Mouse (Mus musculus) layer of hippocampus, adult 2 months (tissue): ENCODE data around the gene Ralgapb. TPM values are rescaled to one million over a fixed set of nuclear protein-coding genes. Genes with fewer than 3 reads are reported as not detected.
"Not testable (repeated sequence)": the region's sequence is repeated elsewhere in the genome, so short reads cannot be mapped to it uniquely, and the experiment has no call there.

Experiments
- DNase-seq, 2 experiments: peaks; one replicate each; pipeline ENCODE4 v3.0.0; 2022; ENCODE audit warnings: low spot score in 2 of 2
- H3K27ac ChIP-seq: fragments of 200-600 bp; 2 replicates; pipeline ENCODE4 v1.8.1; 2022
- H3K4me3 ChIP-seq: fragments of 200-600 bp; 2 replicates; pipeline ENCODE4 v1.8.1; 2022; ENCODE audit warnings: mild to moderate bottlenecking
- CTCF ChIP-seq: fragments of 200-600 bp; conservative IDR thresholded peaks from 2 replicates; pipeline ENCODE4 v1.8.1; 2022; ENCODE audit warnings: antibody characterized with exemption, mild to moderate bottlenecking, moderate library complexity
- total RNA-seq, 2 experiments: library from RNA; stranded (reverse); gene quantifications; 2 replicates each; pipeline ENCODE4 v1.2.3; 2021

Gene Ralgapb
- total RNA-seq, 2 experiments from 2014 or later: 95.2 to 95.8 TPM

DNA sequence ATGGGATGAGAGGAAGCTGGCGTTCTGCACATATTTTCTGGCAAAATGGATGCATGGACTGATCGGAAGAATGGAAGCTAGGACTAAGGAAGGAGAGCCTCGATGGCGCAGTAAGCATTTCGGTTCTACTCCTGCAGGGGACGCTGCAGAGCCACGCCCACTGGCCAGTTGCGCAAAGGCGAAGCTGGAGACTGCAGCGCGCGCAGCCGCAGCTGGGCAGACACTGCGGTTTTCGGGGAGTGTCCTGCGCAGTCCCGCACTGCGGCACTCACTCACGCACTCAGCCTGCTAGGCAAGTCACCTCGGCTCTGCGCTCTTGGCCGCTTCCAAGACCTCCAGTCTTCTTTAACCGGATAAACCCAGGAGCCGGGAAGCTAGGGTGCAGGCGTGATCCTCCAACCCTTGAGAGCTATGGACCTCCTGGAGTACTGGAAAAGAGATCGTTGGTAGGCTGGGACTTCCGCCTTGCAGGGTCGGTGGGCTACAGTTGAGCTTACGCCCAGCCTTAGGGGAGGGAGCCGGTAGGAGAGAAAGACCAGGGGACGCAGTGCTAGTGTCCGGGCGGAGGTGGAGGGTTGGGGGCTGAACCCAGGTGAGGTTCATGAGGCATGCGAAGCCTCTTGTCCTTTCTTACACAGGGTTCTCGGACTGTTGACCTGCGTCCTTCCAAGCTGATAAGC, 34.1 kb upstream of the Ralgapb start, which contains the start of gene Snhg11:
Gene Snhg11, plus strand, starts transcription at position 196 of the 680 bp plus-strand sequence.
- peak; percentile 85 to 91 for DNase-seq
- Histone ChIP-seq H3K27ac (peak within 1 kb of the TSS; percentile 91), H3K4me3 (peak within 1 kb of the TSS; percentile 75)
- peak; percentile 91 for TF ChIP-seq CTCF

- Histone ChIP-seq H3K4me3 (peak overlapping the region; percentile 75), H3K27ac (peak overlapping the region; percentile 91)
- TF ChIP-seq CTCF: no peak
- no peak for DNase-seq
These were observed 33.4 kb upstream of the Ralgapb start for GRCm38 (mm10) chr2:158376123-158376687.

- Histone ChIP-seq H3K27ac (peak overlapping the region; percentile 91), H3K4me3 (peak overlapping the region; percentile 75)
- TF ChIP-seq CTCF: no peak
- peak in 1 of 2 experiments; percentile 41 for DNase-seq
These were observed 32.9 kb upstream of the Ralgapb start for GRCm38 (mm10) chr2:158376798-158377197.

DNA sequence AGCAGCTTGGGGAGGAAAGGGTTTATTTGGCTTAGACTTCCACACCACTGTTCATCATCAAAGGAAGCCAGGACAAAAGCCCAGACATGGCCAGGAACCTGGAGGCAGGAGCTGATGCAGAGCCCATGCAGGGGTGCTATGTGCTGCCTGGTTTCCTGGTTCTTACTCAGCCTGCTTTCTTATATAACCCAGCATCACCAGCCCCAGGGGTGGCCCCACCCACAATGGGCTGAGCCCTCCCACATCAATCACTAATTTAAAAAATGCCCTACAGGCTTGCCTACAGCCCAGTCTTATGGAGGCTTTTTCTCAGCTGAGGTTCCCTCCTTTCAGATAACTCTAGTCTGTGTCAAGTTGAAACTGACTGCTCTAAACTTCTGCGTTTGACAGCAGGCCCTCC, 31.8 kb upstream of the Ralgapb start:
- peak overlapping the region; percentile 75 for H3K4me3 ChIP-seq

GRCm38 (mm10) chr2:158379354-158380078, 30.1 kb upstream of the Ralgapb start:
- no peak overlapping the region; the same call in 1 of the 2 replicates for H3K27ac ChIP-seq
- peak; percentile 61 to 68 for DNase-seq
- H3K4me3 ChIP-seq: peak overlapping the region; percentile 8; the same call in 1 of the 2 replicates

More for the DNA sequence above, 31.8 kb upstream of the Ralgapb start:
- H3K27ac ChIP-seq: peak overlapping the region; percentile 91
- no peak for TF ChIP-seq CTCF
- DNase-seq: peak in 1 of 2 experiments; percentile 32

DNA sequence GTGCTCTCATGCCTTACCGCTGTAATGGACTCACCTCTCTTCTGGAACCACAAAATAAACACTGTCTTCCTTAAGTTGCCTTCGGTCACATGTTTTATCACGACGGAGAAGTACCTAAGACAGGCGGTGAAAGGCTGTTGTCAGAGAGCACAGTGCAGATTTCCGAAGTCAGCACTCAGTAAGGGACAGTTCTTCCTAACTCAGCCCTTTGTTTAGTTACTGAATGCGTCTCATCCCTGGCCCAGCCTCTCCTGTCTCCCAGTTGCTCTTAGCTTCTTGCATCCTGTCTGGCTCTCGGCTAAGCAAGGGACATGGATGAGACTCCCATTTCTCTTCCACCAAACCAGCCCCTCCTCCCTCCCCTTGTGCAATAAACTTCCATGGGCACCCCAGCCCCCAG, 23.6 kb upstream of the Ralgapb start:
- no peak for TF ChIP-seq CTCF
- Histone ChIP-seq H3K4me3 (no peak overlapping the region), H3K27ac (no peak overlapping the region)
- no peak for DNase-seq

More at GRCm38 (mm10) chr2:158379354-158380078, 30.1 kb upstream of the Ralgapb start:
- peak; percentile 98 for TF ChIP-seq CTCF

DNA sequence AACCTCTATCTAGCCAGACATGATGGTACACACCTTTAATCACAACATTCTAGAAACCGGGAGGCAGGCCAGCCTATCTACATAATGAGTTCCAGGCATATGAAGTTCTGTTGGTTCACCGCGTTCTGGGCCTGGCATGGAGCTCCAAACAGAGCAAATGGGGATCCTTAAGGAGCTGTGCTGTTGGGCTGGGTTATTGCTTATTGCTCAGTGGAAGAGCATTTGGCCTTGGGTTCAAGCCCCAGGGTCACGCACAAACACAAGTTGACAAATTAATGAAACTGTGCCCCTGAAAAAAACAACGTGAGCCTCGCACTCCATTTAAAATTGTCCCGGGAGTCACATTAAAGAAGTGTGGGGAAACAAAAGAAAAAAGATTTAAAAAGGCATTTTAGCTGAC, 20.2 kb upstream of the Ralgapb start:
- H3K4me3 ChIP-seq: no peak overlapping the region
- no peak overlapping the region for H3K27ac ChIP-seq
- TF ChIP-seq CTCF: no peak
- DNase-seq: no peak

- DNase-seq: no peak
- no peak overlapping the region for H3K4me3 ChIP-seq
- H3K27ac ChIP-seq: no peak overlapping the region
- no peak for TF ChIP-seq CTCF
These were observed 13.3 kb upstream of the Ralgapb start for GRCm38 (mm10) chr2:158396369-158396768.

- not testable (repeated sequence) for H3K27ac ChIP-seq, H3K4me3 ChIP-seq, DNase-seq
These were observed 12.5 kb upstream of the Ralgapb start for GRCm38 (mm10) chr2:158397140-158397539.

GRCm38 (mm10) chr2:158402915-158403314, 6.7 kb upstream of the Ralgapb start:
- Histone ChIP-seq H3K4me3 (no peak overlapping the region), H3K27ac (no peak overlapping the region)
- DNase-seq: no peak
- TF ChIP-seq CTCF: no peak

DNA sequence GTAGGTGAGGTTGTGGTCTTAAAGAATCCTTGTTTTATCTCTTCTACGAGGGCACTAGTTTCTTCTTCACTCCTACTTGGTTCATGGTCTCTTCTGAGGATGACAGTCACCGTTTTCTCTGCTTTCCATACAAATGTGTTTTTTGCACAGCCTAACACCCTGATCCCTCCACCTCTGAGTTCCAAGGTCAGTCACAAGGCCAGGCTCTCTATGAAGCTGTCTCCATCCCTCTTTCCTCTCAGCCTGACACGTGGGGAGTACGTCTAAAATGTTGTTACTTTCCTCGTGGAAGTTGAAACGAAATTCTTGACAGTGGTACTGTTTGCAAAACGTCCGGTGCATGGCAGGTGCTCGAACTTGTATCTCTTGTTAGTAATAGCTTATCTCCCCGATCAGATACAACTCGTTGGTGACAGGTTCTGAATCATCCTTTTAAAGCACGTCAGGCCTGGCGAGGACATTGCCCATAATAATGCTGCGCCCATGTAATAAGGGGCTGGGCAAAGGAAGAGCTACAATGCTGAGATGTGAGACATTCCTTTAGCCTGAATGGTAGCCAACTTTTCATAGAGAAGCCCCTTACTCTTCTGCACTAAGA, 552 bp upstream of the Ralgapb start:
- peak overlapping the region; percentile 87 for H3K27ac ChIP-seq
- DNase-seq: no peak
- H3K4me3 ChIP-seq: peak overlapping the region; percentile 56
- no peak for TF ChIP-seq CTCF

DNA sequence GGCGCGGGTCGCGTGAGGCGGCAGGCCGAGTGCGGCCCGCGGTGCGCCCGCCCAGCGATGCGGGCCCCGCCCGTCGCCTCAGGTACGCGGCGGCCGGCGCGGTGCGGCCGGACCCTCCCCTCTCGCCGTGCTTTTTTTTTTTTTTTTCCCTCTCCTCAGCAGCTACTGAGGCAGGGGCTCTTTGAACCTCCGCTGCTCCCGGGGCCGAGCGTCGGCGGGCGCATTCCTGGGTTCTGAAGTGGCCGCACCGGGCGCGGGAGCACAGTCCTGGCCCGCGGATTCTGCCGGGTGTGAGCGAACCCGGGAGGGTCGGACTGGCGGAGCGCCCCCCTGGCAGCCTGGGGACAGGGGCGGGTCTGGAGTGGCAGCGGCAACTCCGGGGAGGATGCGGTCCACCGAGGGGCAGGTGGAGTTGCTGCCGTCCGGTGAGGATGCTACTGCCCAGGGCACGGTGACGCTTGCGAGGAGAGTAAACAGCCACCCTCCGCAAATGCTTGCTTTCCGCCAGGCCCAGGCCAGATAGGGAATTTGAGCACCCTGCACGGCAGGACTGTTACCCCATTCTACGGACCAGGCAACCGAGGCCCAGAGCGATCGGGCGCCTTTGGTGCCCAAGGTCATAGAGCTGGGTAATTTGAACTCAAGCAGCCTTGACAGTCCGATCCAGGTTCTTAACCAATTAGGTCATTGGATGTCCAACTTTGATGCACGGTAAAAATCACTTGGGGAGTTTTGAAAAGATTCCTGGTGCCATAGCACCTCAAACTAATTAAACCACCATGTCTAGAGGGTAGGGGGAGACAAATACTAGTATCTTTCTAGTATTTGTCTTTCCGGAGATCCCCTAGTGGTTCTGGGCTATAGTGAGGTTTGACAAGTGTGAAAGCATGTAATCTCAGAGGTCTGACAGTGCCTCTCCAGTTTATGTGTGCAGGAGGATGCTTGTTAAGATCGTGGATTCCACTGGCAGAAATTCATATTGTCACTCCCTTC, 670 bp downstream of the Ralgapb start:
- Histone ChIP-seq H3K27ac (peak overlapping the region; percentile 87), H3K4me3 (peak overlapping the region; percentile 94)
- peak; percentile 62 for TF ChIP-seq CTCF
- DNase-seq: peak in 1 of 2 experiments; percentile 17
